Mouse (Mus musculus): ENCODE results near the gene Umad1. TPM values are rescaled to one million over a fixed set of nuclear protein-coding genes. Genes with fewer than 3 reads are reported as not detected.
"Not testable (repeated sequence)": the region's sequence is repeated elsewhere in the genome, so short reads cannot be mapped to it uniquely, and the experiment has no call there.

The Umad1 gene
- polyA plus RNA-seq, 1 experiment, result 36.1 TPM

GRCm38 (mm10) chr6:8307878-8308775 is 49.0 kb downstream of the Umad1 start:
- DNase-seq (ENCODE audit: extremely low spot score in 1 of 2, low spot score in 1 of 2), result no peak

- no peak for DNase-seq (ENCODE audit: extremely low spot score in 1 of 2, low spot score in 1 of 2)
These were observed 53.5 kb downstream of the Umad1 start for GRCm38 (mm10) chr6:8312554-8312953.

GRCm38 (mm10) chr6:8316201-8316600 is 57.1 kb downstream of the Umad1 start:
- DNase-seq (ENCODE audit: extremely low spot score in 1 of 2, low spot score in 1 of 2), result no peak

- no peak for DNase-seq (ENCODE audit: extremely low spot score in 1 of 2, low spot score in 1 of 2)
These were observed 60.5 kb downstream of the Umad1 start for GRCm38 (mm10) chr6:8319591-8319990.

- DNase-seq (ENCODE audit: extremely low spot score in 1 of 2, low spot score in 1 of 2), result not testable (repeated sequence)
These were observed 72.4 kb downstream of the Umad1 start for GRCm38 (mm10) chr6:8331496-8331895.

GRCm38 (mm10) chr6:8333380-8333779 is 74.3 kb downstream of the Umad1 start:
- DNase-seq (ENCODE audit: extremely low spot score in 1 of 2, low spot score in 1 of 2), result no peak

- no peak for DNase-seq (ENCODE audit: extremely low spot score in 1 of 2, low spot score in 1 of 2)
These were observed 77.7 kb downstream of the Umad1 start for GRCm38 (mm10) chr6:8336487-8337390.

GRCm38 (mm10) chr6:8339453-8339852 is 80.4 kb downstream of the Umad1 start:
- DNase-seq (ENCODE audit: extremely low spot score in 1 of 2, low spot score in 1 of 2), result no peak

GRCm38 (mm10) chr6:8343271-8343670 is 84.2 kb downstream of the Umad1 start:
- DNase-seq (ENCODE audit: extremely low spot score in 1 of 2, low spot score in 1 of 2), result no peak

GRCm38 (mm10) chr6:8345219-8345856 is 86.2 kb downstream of the Umad1 start:
- DNase-seq (ENCODE audit: extremely low spot score in 1 of 2, low spot score in 1 of 2), result peak; percentile 27 to 74

- no peak for DNase-seq (ENCODE audit: extremely low spot score in 1 of 2, low spot score in 1 of 2)
These were observed 88.1 kb downstream of the Umad1 start for GRCm38 (mm10) chr6:8347154-8347553.

- DNase-seq (ENCODE audit: extremely low spot score in 1 of 2, low spot score in 1 of 2), result no peak
These were observed 89.3 kb downstream of the Umad1 start for GRCm38 (mm10) chr6:8348344-8348743.

GRCm38 (mm10) chr6:8349060-8349670 is 90.1 kb downstream of the Umad1 start:
- no peak for DNase-seq (ENCODE audit: extremely low spot score in 1 of 2, low spot score in 1 of 2)

GRCm38 (mm10) chr6:8351507-8351906 is 92.4 kb downstream of the Umad1 start:
- DNase-seq (ENCODE audit: extremely low spot score in 1 of 2, low spot score in 1 of 2), result no peak

GRCm38 (mm10) chr6:8352533-8353168 is 93.6 kb downstream of the Umad1 start:
- no peak for DNase-seq (ENCODE audit: extremely low spot score in 1 of 2, low spot score in 1 of 2)

GRCm38 (mm10) chr6:8353461-8353860 is 94.4 kb downstream of the Umad1 start:
- DNase-seq (ENCODE audit: extremely low spot score in 1 of 2, low spot score in 1 of 2), result no peak

- DNase-seq (ENCODE audit: extremely low spot score in 1 of 2, low spot score in 1 of 2), result no peak
These were observed 95.8 kb downstream of the Umad1 start for GRCm38 (mm10) chr6:8354846-8355245.

- DNase-seq (ENCODE audit: extremely low spot score in 1 of 2, low spot score in 1 of 2), result no peak
These were observed 99.1 kb downstream of the Umad1 start for GRCm38 (mm10) chr6:8358232-8358631.

GRCm38 (mm10) chr6:8358782-8359181 is 99.7 kb downstream of the Umad1 start:
- no peak for DNase-seq (ENCODE audit: extremely low spot score in 1 of 2, low spot score in 1 of 2)

- DNase-seq (ENCODE audit: extremely low spot score in 1 of 2, low spot score in 1 of 2), result peak in 1 of 2 experiments; percentile 47
These were observed 101.7 kb downstream of the Umad1 start for GRCm38 (mm10) chr6:8360805-8361204.

Data from frontal cortex, adult 2 months (tissue).